Mouse (Mus musculus) ES-Bruce4 (cell line): Measurements from ENCODE around the gene Borcs6.

ENCODE experiments used
- CTCF ChIP-seq: IDR thresholded peaks from one replicate; pipeline ENCODE4 v1.8.1; 2011; ENCODE audit warnings: low read depth, low read length
- EP300 ChIP-seq: IDR thresholded peaks from 2 replicates; pipeline ENCODE4 v1.6.1; 2011; ENCODE audit warnings: low read depth, low read length; ENCODE audit not compliant: insufficient read depth
- POLR2A ChIP-seq: IDR thresholded peaks from one replicate; pipeline ENCODE4 v1.8.1; 2011; ENCODE audit warnings: low read length; ENCODE audit not compliant: insufficient read depth

DNA sequence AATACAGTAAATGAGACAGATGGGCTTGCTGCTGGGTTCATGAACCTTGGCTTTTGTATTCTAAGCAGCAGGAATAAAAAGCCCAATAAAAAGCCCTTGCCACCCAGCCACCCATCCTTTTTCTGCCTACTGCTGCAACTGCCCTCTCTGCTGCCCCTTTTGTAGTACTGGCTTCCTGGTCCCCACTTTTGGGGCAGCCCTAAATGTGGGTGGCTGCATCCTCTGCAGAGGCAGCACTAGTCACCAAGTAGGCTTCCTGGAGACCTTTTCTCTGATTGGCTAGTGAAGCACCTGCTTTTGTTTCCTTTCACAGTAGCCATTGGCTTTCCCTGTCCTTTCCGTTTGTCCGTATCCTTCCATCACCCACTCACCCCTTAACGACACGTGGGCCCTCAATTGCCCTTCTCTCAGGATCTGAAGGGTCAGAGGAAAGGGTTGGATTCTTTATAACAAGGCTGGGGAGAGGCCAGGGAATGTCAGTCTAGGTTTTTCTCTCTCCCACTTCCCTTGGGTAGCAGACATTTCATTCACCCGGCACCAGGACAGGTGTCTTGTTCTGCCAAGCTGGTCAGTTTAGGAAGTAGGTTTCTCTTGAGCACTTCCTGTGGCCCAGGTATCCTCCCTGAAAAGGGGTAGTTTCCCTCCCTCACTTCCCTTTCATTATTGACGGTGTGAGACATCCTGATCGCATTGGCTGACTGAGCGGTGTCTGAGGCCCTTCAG, 38.7 kb downstream of the Borcs6 start:
- TF ChIP-seq CTCF (no peak), POLR2A (no peak), EP300 (no peak)
